Comparison of ENCODE assay signal across 23 mouse cellular contexts in the genomic region with DNA sequence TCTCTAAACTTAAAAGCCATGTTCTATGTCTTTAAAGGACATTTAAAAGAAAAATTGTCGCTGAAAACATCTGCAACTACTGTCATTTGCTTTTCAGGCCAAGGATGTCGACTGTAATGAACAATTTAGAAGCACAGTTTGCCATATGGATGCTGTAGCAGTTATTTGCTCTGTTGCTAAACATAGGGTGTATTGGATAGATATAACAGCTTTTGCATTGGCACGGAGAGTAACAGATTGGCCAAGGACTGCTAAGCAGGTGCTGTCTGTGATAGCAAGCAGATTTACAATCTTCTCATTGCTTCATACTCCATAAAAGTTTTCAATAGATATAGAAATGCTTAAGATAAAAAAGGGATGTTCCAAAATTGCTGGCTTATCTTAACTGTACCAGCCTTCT. TPM values are rescaled to one million over a fixed set of nuclear protein-coding genes. Genes with fewer than 3 reads are reported as not detected.
DNase-seq lines count a peak whose midpoint lies in the region; ATAC-seq and TF ChIP-seq lines count a peak whose summit lies in the region.
"Had no signal": no experiment of that assay in that cellular context is flagged by ENCODE, and none has a peak within 500 bp of the region (broad histone marks: within the 10 kb centered on the region; RNA-seq: fewer than 3 reads in every experiment).

No protein-coding gene starts in this region.

- TF ChIP-seq CTCF in hindbrain, postnatal 0 days (IDR thresholded peaks at IDR 0.05; ENCODE audit: low read depth): no peak
- no peak for TF ChIP-seq CTCF in kidney, adult 2 months (conservative IDR thresholded peaks at IDR 0.05; ENCODE audit: insufficient read depth, insufficient read length, low read depth, low read length)

- no peak for TF ChIP-seq POLR2A in kidney, adult 2 months (IDR thresholded peaks at IDR 0.05; ENCODE audit: low read depth, low read length)

- no peak for ATAC-seq in hindbrain, postnatal 0 days
- ATAC-seq: liver, postnatal 0 days; midbrain, embryonic 16.5 days had no signal

- no peaks in the 10 kb centered on the region for H3K36me3 ChIP-seq in hindbrain, postnatal 0 days (ENCODE audit: insufficient read depth, low read length)
- no peaks in the 10 kb centered on the region for H3K36me3 ChIP-seq in hindbrain, embryonic 10.5 days
- H3K36me3 ChIP-seq in kidney, adult 2 months (ENCODE audit: control insufficient read depth, insufficient read depth, low read length): no peaks in the 10 kb centered on the region
- H3K36me3 ChIP-seq: hindbrain, embryonic 12.5 days; limb, embryonic 13.5 days; neural tube, embryonic 13.5 days; stomach, embryonic 15.5 days had no signal

- DNase-seq in hindbrain, postnatal 0 days (ENCODE audit: low spot score): peak; percentile 1
- DNase-seq in hindbrain, embryonic 10.5 days (ENCODE audit: low spot score): no peak
- peak; percentile 5 to 7 for DNase-seq in frontal cortex, postnatal 10 days (ENCODE audit: low spot score in 2 of 2)
- DNase-seq in layer of hippocampus, postnatal 25 days (ENCODE audit: extremely low spot score in 1 of 2, low spot score in 1 of 2): peak; percentile 6
- DNase-seq in right cerebral cortex, postnatal 36 days (ENCODE audit: low spot score in 2 of 2): peak; percentile 7 to 9
- no peak for DNase-seq in urinary bladder, postnatal 10 days (ENCODE audit: low spot score)
- DNase-seq in Muller cell, postnatal 12 days (ENCODE audit: inconsistent ontology term): no peak
- no peak for DNase-seq in kidney, adult 2 months
- DNase-seq: adrenal gland, adult 2 months; B cell, adult 2 months; cerebellum, postnatal 10 days; kidney, adult 18-20 months; kidney, postnatal 4 days; liver, postnatal 0 days; thymus, postnatal 36 days had no signal

- H3K9me3 ChIP-seq in hindbrain, postnatal 0 days (ENCODE audit: low read length): no peaks in the 10 kb centered on the region
- H3K9me3 ChIP-seq in hindbrain, embryonic 10.5 days: no peaks in the 10 kb centered on the region
- H3K9me3 ChIP-seq: hindbrain, embryonic 12.5 days; limb, embryonic 13.5 days; neural tube, embryonic 13.5 days; stomach, embryonic 15.5 days had no signal

- no peak overlapping the region for H3K9ac ChIP-seq in hindbrain, postnatal 0 days (replicated peaks; ENCODE audit: low read length)
- H3K9ac ChIP-seq: hindbrain, embryonic 12.5 days; limb, embryonic 13.5 days; liver, postnatal 0 days; neural tube, embryonic 13.5 days; stomach, embryonic 15.5 days had no signal

- WGBS in hindbrain, postnatal 0 days: 55% methylated on average over 3 of the region's 3 CpGs
- WGBS in hindbrain, embryonic 10.5 days: 83% methylated on average over 3 of the region's 3 CpGs
- 67% methylated on average over 3 of the region's 3 CpGs for WGBS in kidney, adult 2 months

- H3K27me3 ChIP-seq in hindbrain, postnatal 0 days (ENCODE audit: insufficient read depth, low read length): no peaks in the 10 kb centered on the region
- H3K27me3 ChIP-seq in hindbrain, embryonic 10.5 days (ENCODE audit: insufficient read depth, poor library complexity, severe bottlenecking): no peaks in the 10 kb centered on the region
- H3K27me3 ChIP-seq in kidney, adult 2 months (replicated peaks; ENCODE audit: control insufficient read depth, insufficient read depth, low read length): no peaks in the 10 kb centered on the region
- H3K27me3 ChIP-seq: hindbrain, embryonic 12.5 days; limb, embryonic 13.5 days; neural tube, embryonic 13.5 days; stomach, embryonic 15.5 days had no signal

- no peak overlapping the region for H3K4me2 ChIP-seq in hindbrain, postnatal 0 days (ENCODE audit: low read depth, low read length)
- H3K4me2 ChIP-seq: hindbrain, embryonic 12.5 days; limb, embryonic 13.5 days; neural tube, embryonic 13.5 days; stomach, embryonic 15.5 days had no signal

- no peak overlapping the region for H3K4me3 ChIP-seq in hindbrain, postnatal 0 days (ENCODE audit: low read length)
- H3K4me3 ChIP-seq in hindbrain, embryonic 10.5 days: no peak overlapping the region
- H3K4me3 ChIP-seq in kidney, adult 2 months (ENCODE audit: insufficient read depth, low read depth, low read length): no peak overlapping the region
- H3K4me3 ChIP-seq: hindbrain, embryonic 12.5 days; limb, embryonic 13.5 days; neural tube, embryonic 13.5 days; stomach, embryonic 15.5 days had no signal

- no peaks in the 10 kb centered on the region for H3K4me1 ChIP-seq in hindbrain, postnatal 0 days (ENCODE audit: insufficient read depth, low read length)
- H3K4me1 ChIP-seq in hindbrain, embryonic 10.5 days (replicated peaks): no peaks in the 10 kb centered on the region
- H3K4me1 ChIP-seq in kidney, adult 2 months (ENCODE audit: control insufficient read depth, insufficient read depth, low read length): no peaks in the 10 kb centered on the region
- H3K4me1 ChIP-seq: hindbrain, embryonic 12.5 days; limb, embryonic 13.5 days; neural tube, embryonic 13.5 days; stomach, embryonic 15.5 days had no signal

- no peak overlapping the region for H3K27ac ChIP-seq in hindbrain, postnatal 0 days
- H3K27ac ChIP-seq in hindbrain, embryonic 10.5 days: no peak overlapping the region
- no peak overlapping the region for H3K27ac ChIP-seq in kidney, adult 2 months (ENCODE audit: insufficient read depth, low read depth, low read length)
- H3K27ac ChIP-seq: hindbrain, embryonic 12.5 days; limb, embryonic 13.5 days; neural tube, embryonic 13.5 days; stomach, embryonic 15.5 days had no signal

RNA-seq across cellular contexts. Expression of gene Glra3, which starts 57.6 kb away (rescaled TPM):
- 6.2 and 6.5 TPM in 2 replicates for total RNA-seq in hindbrain, postnatal 0 days (2014; rRNA removed)
- polyA plus RNA-seq in hindbrain, postnatal 0 days (2015; fragmentation: Nextera tagmentation; extraction: Ambion mirVana): 1.8 and 2.2 TPM in 2 replicates
- not detected in 2 replicates for polyA plus RNA-seq in hindbrain, embryonic 10.5 days (2016; fragmentation: Nextera tagmentation; extraction: Ambion mirVana)
- total RNA-seq in layer of hippocampus, postnatal 25 days (2021): 1 to 10 TPM; 1.4 to 1.9 TPM
- not detected in 2 replicates for polyA plus RNA-seq in kidney, adult 2 months (2012; rRNA removed)
- total RNA-seq: adrenal gland, adult 2 months had no signal
- polyA plus RNA-seq: adrenal gland, adult 2 months; gonadal fat pad, adult 2 months; heart, embryonic 14.5 days; liver, postnatal 0 days; small intestine, adult 2 months; stomach, embryonic 15.5 days had no signal

Comparison
In these comparisons a context has a peak if more than half of its experiments do, and no peak if none do; other contexts are left out.
1. DNase-seq: peak in hindbrain, postnatal 0 days (single experiment), frontal cortex, postnatal 10 days (2 of 2), layer of hippocampus, postnatal 25 days (2 of 2) and right cerebral cortex, postnatal 36 days (2 of 2); none in hindbrain, embryonic 10.5 days (single experiment), urinary bladder, postnatal 10 days (single experiment), Muller cell, postnatal 12 days (single experiment) and kidney, adult 2 months (single experiment).